Mouse (Mus musculus) E14TG2a.4 (cell line): ENCODE measurements around the gene Rabep1.
"Not testable (repeated sequence)": the region's sequence is repeated elsewhere in the genome, so short reads cannot be mapped to it uniquely, and the experiment has no call there.

ENCODE experiments used
- H3K27me3 ChIP-seq: 2 replicates; pipeline ENCODE4 v1.6.1; 2014; ENCODE audit warnings: low read length, control low read depth; ENCODE audit not compliant: insufficient read depth
- H3K36me3 ChIP-seq: 2 replicates; pipeline ENCODE4 v1.6.1; 2014; ENCODE audit warnings: low read length, control low read depth; ENCODE audit not compliant: insufficient read depth
- H3K4me1 ChIP-seq: replicated peaks from 2 replicates; pipeline ENCODE4 v1.6.1; 2014; ENCODE audit warnings: low read depth, low read length, control low read depth
- H3K4me3 ChIP-seq: replicated peaks from 2 replicates; pipeline ENCODE4 v1.5.1; 2014; ENCODE audit warnings: mild to moderate bottlenecking, low read length
- H3K9me3 ChIP-seq: 2 replicates; pipeline ENCODE4 v1.6.1; 2014; ENCODE audit warnings: low read length, control low read depth
- CTCF ChIP-seq: conservative IDR thresholded peaks from 2 replicates; pipeline ENCODE4 v1.5.1; 2014; ENCODE audit warnings: low read length
- NANOG ChIP-seq: IDR thresholded peaks from 2 replicates; pipeline ENCODE4 v1.6.1; 2014; ENCODE audit warnings: borderline replicate concordance, low read length, mixed read lengths
- POU5F1 ChIP-seq: IDR thresholded peaks from 2 replicates; pipeline ENCODE4 v1.6.1; 2014; ENCODE audit warnings: low read length, borderline replicate concordance

The Rabep1 gene

GRCm38 (mm10) chr11:70897680-70898079 is 53.1 kb downstream of the Rabep1 start:
- no peak for TF ChIP-seq NANOG
- TF ChIP-seq POU5F1: no peak
- no peak for TF ChIP-seq CTCF
- H3K4me1 ChIP-seq: no peaks in the 10 kb centered on the region

GRCm38 (mm10) chr11:70898182-70898581 is 53.6 kb downstream of the Rabep1 start:
- not testable (repeated sequence) for H3K9me3 ChIP-seq, H3K4me1 ChIP-seq, H3K4me3 ChIP-seq, H3K27me3 ChIP-seq
- peaks cover 49% of the 10 kb centered on the region for H3K36me3 ChIP-seq

More at GRCm38 (mm10) chr11:70897680-70898079, 53.1 kb downstream of the Rabep1 start:
- Histone ChIP-seq H3K9me3 (no peaks in the 10 kb centered on the region), H3K4me3 (no peak overlapping the region), H3K36me3 (peaks cover 46% of the 10 kb centered on the region), H3K27me3 (no peaks in the 10 kb centered on the region)

- H3K4me3 ChIP-seq: no peak overlapping the region
- no peaks in the 10 kb centered on the region for H3K4me1 ChIP-seq
- H3K27me3 ChIP-seq: no peaks in the 10 kb centered on the region
- H3K36me3 ChIP-seq: peaks cover 59% of the 10 kb centered on the region
- H3K9me3 ChIP-seq: no peaks in the 10 kb centered on the region
- TF ChIP-seq NANOG (no peak), CTCF (no peak), POU5F1 (no peak)
Observed at GRCm38 (mm10) chr11:70906681-70907080, 62.1 kb downstream of the Rabep1 start.

DNA sequence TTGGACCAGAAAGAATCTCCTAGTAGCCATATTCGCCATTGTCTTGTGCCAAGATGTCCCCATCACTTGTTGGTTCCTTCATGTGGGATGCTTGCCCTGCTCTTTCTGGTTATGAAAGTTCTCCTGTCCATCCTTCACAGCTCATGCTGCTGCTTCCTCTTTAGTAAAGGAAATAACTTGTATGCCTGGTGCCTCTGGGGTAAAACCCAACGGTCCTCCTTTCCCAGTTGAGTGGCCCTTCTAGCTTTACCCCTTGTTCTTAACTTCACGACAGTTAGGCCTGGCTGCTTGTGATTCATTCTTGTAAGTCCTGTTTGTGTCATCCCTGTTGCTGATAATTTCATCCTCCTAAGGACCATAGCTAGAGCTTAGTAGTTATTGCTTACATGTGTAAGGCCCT is 66.7 kb downstream of the Rabep1 start:
- TF ChIP-seq NANOG (no peak), POU5F1 (no peak), CTCF (no peak)

GRCm38 (mm10) chr11:70911920-70912319 is 67.3 kb downstream of the Rabep1 start:
- H3K36me3 ChIP-seq: peaks cover 55% of the 10 kb centered on the region
- H3K9me3 ChIP-seq: no peaks in the 10 kb centered on the region
- no peaks in the 10 kb centered on the region for H3K27me3 ChIP-seq
- TF ChIP-seq POU5F1 (no peak), CTCF (no peak), NANOG (no peak)
- H3K4me1 ChIP-seq: 0 out of 2 replicates have a peak, but pooled peaks cover 2% of the 10 kb centered on the region
- no peak overlapping the region for H3K4me3 ChIP-seq

More for the DNA sequence above, 66.7 kb downstream of the Rabep1 start:
- Histone ChIP-seq H3K4me1 (0 out of 2 replicates have a peak, but pooled peaks cover 2% of the 10 kb centered on the region), H3K27me3 (no peaks in the 10 kb centered on the region), H3K4me3 (no peak overlapping the region), H3K9me3 (no peaks in the 10 kb centered on the region), H3K36me3 (peaks cover 49% of the 10 kb centered on the region)

DNA sequence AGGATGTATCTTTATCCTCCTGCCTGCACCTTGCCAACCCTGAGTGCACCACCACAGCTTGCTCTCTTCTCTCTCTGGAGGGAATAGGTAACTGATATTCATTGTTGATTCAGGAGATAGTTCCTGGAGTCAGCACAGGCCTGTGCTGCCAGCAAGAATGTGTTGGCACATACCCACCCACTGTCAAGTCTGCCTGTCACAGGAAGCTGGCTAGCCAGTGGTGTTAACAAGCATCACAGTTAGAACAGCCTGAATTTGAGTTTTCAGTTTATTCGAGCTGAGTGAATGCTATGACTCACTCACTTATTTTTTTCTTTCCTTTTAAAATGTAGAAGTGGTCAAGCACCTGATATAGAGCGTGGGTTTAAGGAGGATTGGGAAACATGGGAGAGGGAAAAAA is 73.3 kb downstream of the Rabep1 start:
- Histone ChIP-seq H3K36me3 (peaks cover 71% of the 10 kb centered on the region), H3K9me3 (no peaks in the 10 kb centered on the region), H3K27me3 (no peaks in the 10 kb centered on the region), H3K4me1 (0 out of 2 replicates have a peak, but pooled peaks cover 2% of the 10 kb centered on the region), H3K4me3 (no peak overlapping the region)
- TF ChIP-seq CTCF (no peak), POU5F1 (no peak), NANOG (no peak)

DNA sequence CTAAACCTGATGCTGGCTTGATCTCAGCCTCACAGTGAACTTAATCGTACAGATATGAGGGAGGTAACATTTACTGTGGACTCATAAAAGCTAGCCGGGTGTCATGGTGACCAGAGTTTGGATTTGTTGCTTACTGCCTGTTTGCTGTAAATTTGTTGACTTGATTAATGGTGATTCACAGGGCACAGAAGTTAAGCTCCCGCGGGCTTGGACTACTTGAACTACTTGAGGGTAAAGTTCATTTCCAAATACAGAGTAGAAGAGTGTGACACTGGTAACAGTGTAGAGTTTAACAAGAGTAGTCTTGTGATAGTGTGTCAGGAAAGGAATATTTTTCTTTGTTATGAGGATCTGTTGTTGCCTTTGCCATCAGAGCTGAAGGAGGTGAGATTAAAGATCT is 74.9 kb downstream of the Rabep1 start:
- peaks cover 82% of the 10 kb centered on the region for H3K36me3 ChIP-seq
- no peak overlapping the region for H3K4me3 ChIP-seq
- 0 out of 2 replicates have a peak, but pooled peaks cover 2% of the 10 kb centered on the region for H3K4me1 ChIP-seq
- TF ChIP-seq CTCF (no peak), NANOG (no peak), POU5F1 (no peak)
- H3K9me3 ChIP-seq: no peaks in the 10 kb centered on the region
- no peaks in the 10 kb centered on the region for H3K27me3 ChIP-seq

- Histone ChIP-seq H3K4me3 (no peak overlapping the region), H3K36me3 (peaks cover 67% of the 10 kb centered on the region), H3K27me3 (no peaks in the 10 kb centered on the region), H3K4me1 (peaks cover 11% of the 10 kb centered on the region; the same call in 1 of the 2 replicates), H3K9me3 (no peaks in the 10 kb centered on the region)
- TF ChIP-seq CTCF (no peak), POU5F1 (no peak), NANOG (no peak)
Observed at GRCm38 (mm10) chr11:70931461-70931860, 86.9 kb downstream of the Rabep1 start.

- H3K4me3 ChIP-seq: no peak overlapping the region
- H3K9me3 ChIP-seq: no peaks in the 10 kb centered on the region
- TF ChIP-seq CTCF (peak; percentile 21; the same call in 1 of the 2 replicates), NANOG (no peak), POU5F1 (no peak)
- H3K36me3 ChIP-seq: peaks cover 80% of the 10 kb centered on the region
- no peaks in the 10 kb centered on the region for H3K27me3 ChIP-seq
- peaks cover 14% of the 10 kb centered on the region; the same call in 1 of the 2 replicates for H3K4me1 ChIP-seq
Observed at GRCm38 (mm10) chr11:70935316-70935715, 90.7 kb downstream of the Rabep1 start.
